Mouse (Mus musculus) stomach, embryonic 15.5 days (tissue): ENCODE data around the gene Shd. TPM values are rescaled to one million over a fixed set of nuclear protein-coding genes. Genes with fewer than 3 reads are reported as not detected.
A peak's percentile ranks its signal among the peaks of the same experiment; 100 is the strongest.
"Not testable (repeated sequence)": the region's sequence is repeated elsewhere in the genome, so short reads cannot be mapped to it uniquely, and the experiment has no call there.

Source experiments
- ATAC-seq: fragments of 200-750 bp; cut with Nextera tagmentation; 2 replicates; pipeline ENCODE4 v1.8.0; 2017; ENCODE audit warnings: low read depth, moderate number of reproducible peaks, moderate TSS enrichment; ENCODE audit not compliant: insufficient read depth, low FRiP score
- H3K27ac ChIP-seq: fragments of 300-500 bp; sonication (generic); 2 replicates; pipeline ENCODE4 v1.5.1; 2015; ENCODE audit warnings: mild to moderate bottlenecking, inconsistent platforms
- H3K27me3 ChIP-seq: fragments of 300-500 bp; sonication (generic); replicated peaks from 2 replicates; pipeline ENCODE4 v1.6.1; 2015; ENCODE audit warnings: inconsistent platforms
- H3K36me3 ChIP-seq: fragments of 300-500 bp; sonication (generic); 2 replicates; pipeline ENCODE4 v1.6.1; 2015; ENCODE audit warnings: inconsistent platforms
- H3K4me1 ChIP-seq: fragments of 300-500 bp; sonication (generic); 2 replicates; pipeline ENCODE4 v1.6.1; 2015; ENCODE audit warnings: inconsistent platforms
- H3K4me2 ChIP-seq: fragments of 300-500 bp; sonication (generic); 2 replicates; pipeline ENCODE4 v1.6.1; 2015; ENCODE audit warnings: mild to moderate bottlenecking, inconsistent platforms
- H3K4me3 ChIP-seq: fragments of 300-500 bp; sonication (generic); replicated peaks from 2 replicates; pipeline ENCODE4 v1.5.1; 2015; ENCODE audit warnings: inconsistent platforms
- H3K9ac ChIP-seq: fragments of 300-500 bp; sonication (generic); 2 replicates; pipeline ENCODE4 v1.6.1; 2015; ENCODE audit warnings: inconsistent platforms
- H3K9me3 ChIP-seq: fragments of 300-500 bp; sonication (generic); 2 replicates; pipeline ENCODE4 v1.6.1; 2016; ENCODE audit warnings: inconsistent platforms
- whole genome bisulfite sequencing: fragments of 180-500 bp; shearing (Covaris S2); methylation state at CpG from one replicate; pipeline ENCODE4 v1.1.7; 2015; 5-methylcytosine and 5-hydroxymethylcytosine counted together
- polyA plus RNA-seq: library from polyadenylated mRNA; unstranded; fragments of >200 nt; fragmentation: Nextera tagmentation; extraction: Ambion mirVana; gene quantifications from 2 replicates; pipeline ENCODE4 v1.2.1, GENCODE M21; 2015

Gene Shd
- polyA plus RNA-seq = 10.4 and 11.1 TPM in 2 replicates

DNA sequence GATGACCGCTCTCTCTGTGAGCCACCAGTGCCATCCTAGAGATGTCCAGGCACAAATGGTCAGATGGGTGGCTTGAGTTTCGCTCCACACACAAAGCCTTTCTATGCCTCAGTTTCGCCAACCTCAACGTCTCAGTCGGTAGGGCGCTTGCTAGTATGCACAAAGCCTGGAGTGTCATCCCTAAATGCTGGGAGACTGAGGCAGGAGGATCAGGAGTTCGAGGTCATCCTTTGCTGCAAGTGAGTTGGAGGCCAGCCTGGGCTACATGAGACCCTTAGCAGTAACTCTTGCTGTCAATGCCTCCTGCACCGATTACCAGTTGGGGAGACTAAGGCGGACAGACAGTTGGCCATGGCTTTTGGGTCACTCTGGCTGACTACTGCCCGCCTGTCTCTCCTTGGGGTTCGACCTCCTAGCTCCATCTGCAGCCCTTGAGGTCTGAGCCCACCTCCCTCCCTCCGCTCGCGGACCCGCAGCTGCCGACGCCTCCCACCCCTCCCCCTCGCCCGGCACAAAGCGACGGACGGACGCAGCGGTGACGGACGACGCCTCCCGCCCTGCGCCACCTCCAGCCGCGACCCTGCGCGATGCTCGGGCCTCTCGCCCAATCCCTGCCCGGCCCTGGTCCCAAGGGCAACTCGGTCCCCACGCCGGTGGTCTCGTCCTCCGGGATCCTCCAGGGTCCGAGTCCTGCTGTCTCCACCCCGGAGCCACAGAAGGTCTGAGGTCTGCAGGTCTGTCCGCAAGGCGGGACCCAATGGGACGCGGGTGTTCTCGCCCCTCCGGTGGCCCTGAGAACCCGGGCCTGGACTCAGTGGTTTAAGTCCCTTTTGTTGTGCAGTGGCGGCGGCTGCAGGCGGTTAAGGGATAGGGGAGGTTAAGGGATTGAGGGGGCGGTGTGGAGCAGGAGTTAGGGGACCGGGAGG is at the start of gene Shd:
Gene Shd (plus strand): TSS at position 502 of the 926 bp plus-strand sequence.
- Histone ChIP-seq H3K9ac (peak within 1 kb of the TSS; percentile 29), H3K4me2 (peak within 1 kb of the TSS; percentile 92), H3K27ac (no peak within 1 kb of the TSS), H3K4me1 (peaks cover 15% of the 10 kb centered on the region; the same call in 1 of the 2 replicates), H3K27me3 (0 out of 2 replicates have a peak, but pooled peaks cover 2% of the 10 kb centered on the region), H3K36me3 (peaks cover 11% of the 10 kb centered on the region), H3K4me3 (peak within 1 kb of the TSS; percentile 49), H3K9me3 (no peaks in the 10 kb centered on the region)
- 0 out of 2 replicates have a peak, but pooled peaks have one; percentile 14 for ATAC-seq
- WGBS = 10% methylated on average over 54 of the region's 55 CpGs

DNA sequence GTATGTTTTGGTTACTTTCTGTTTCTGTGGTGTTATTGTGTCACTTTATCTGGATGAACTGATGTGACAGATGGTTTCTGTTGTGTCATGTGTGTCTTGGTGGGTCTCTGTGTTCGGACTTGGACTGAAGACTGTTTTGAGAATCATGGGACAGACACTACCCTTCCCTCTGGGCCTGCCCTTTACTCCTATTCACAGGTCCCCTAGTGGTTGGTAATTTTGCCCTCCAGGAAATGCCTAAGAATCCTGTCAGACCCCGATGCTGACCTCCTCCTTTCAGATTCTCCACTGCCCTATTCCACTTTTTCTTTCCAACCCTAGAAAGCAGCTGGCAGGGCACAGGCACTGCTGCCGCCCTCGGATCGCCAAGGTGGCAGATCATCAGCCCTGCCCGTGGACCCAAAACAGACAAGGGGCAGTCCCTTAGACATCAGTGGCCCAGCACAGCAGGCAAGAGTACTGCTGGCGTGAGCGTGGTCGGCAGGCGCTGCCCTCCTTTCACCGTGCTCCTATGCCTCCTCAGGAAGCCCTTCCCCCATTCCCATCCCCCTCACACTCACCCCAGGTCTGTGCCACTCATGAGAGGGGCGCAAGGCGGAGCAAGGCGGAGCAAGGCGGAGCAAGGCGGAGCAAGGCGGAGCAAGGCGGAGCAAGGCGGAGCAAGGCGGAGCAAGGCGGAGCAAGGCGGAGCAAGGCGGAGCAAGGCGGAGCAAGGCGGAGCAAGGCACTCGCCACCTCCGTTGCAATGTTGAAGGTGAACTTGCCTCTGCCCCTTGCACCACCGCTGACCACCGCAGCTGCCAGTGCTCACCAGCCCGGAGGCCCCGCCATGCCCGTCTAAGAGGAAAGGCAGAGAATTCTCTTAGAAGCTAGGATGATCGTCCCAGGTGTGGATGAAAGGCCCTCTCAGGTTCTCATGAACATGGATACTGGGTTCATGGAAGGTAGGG is 38.4 kb upstream of the Shd start:
- Histone ChIP-seq H3K4me2 (peak overlapping the region; percentile 87), H3K36me3 (no peaks in the 10 kb centered on the region), H3K27me3 (no peaks in the 10 kb centered on the region), H3K4me1 (no peaks in the 10 kb centered on the region), H3K9me3 (no peaks in the 10 kb centered on the region), H3K9ac (peak overlapping the region; percentile 76), H3K27ac (peak overlapping the region; percentile 79), H3K4me3 (peak overlapping the region; percentile 68)
- ATAC-seq = peak; percentile 91
- 1% methylated on average over 33 of the region's 33 CpGs for WGBS

DNA sequence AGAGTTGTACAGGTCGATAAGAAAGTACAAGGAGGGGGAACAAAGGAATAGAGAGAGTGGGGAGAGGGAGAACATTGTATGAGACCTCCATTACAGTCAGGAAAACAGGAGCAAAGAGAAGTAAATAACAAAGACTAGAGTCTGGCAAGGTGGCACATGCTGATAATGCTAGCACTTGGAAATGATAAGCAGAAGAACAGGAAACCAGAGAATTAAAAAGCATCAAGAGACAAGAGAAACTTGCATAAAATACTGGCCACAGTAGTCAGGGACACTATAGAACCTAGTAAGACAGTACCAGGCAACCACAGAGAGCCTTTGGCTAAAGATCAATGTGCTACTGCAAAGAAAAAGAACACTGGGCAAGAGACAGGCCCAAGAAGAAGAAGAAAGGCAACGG is 37.6 kb upstream of the Shd start:
- Histone ChIP-seq H3K27me3 (no peaks in the 10 kb centered on the region), H3K9me3 (no peaks in the 10 kb centered on the region), H3K4me1 (no peaks in the 10 kb centered on the region), H3K4me2 (peak overlapping the region; percentile 87), H3K36me3 (no peaks in the 10 kb centered on the region), H3K4me3 (peak overlapping the region; percentile 68), H3K9ac (0 out of 2 replicates have a peak overlapping the region, but pooled peaks have one; percentile 17), H3K27ac (no peak overlapping the region)
- 0 out of 2 replicates have a peak, but pooled peaks have one; percentile 10 for ATAC-seq
- 54% methylated on average over 2 of the region's 2 CpGs for WGBS

DNA sequence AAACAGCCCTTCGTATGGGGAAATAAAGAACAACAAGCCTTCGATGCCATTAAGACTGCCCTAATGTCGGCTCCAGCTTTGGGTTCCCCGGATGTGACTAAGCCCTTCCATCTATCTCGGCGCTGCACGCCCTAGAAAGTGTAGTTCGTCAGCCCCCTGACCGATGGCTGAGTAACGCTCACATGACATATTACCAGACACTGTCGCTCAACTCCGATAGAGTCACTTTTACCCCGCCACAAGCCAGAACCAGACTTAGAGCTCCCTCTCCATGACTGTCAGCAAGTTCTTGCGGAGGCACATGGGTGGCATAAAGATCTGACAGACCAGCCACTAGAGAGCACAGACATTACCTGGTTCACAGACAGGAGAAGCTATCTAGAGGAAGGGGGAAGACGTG is 37.1 kb upstream of the Shd start:
- Histone ChIP-seq H3K27ac (no peak overlapping the region), H3K9ac (no peak overlapping the region), H3K4me3 (no peak overlapping the region), H3K4me1 (no peaks in the 10 kb centered on the region), H3K4me2 (0 out of 2 replicates have a peak overlapping the region, but pooled peaks have one; percentile 87), H3K36me3 (no peaks in the 10 kb centered on the region), H3K9me3 (no peaks in the 10 kb centered on the region), H3K27me3 (no peaks in the 10 kb centered on the region)
- WGBS = 94% methylated on average over 15 of the region's 15 CpGs
- ATAC-seq = no peak

DNA sequence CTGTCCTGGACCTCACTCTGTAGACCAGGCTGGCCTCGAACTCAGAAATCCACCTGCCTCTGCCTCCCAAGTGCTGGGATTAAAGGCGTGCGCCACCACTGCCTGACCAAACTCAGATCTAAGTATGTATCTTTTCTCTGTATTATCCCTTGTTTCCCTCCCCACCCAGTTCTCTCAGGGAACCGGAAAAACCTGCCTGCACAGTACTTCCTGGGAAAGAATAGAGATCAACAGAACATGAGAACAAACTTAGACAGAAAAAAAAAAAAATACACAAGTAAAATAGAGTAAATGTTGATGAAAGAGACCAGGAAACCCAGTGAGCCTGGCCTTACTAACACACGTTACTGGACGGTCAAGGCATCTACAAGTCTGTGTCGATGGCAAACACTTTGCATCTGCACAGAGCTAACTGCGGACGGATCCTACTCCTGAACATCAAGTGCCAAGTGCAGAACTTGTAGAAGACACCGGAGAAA is 25.8 kb upstream of the Shd start:
- not testable (repeated sequence) for H3K4me1 ChIP-seq, H3K27me3 ChIP-seq, H3K36me3 ChIP-seq, ATAC-seq, H3K9me3 ChIP-seq, H3K9ac ChIP-seq
- H3K4me2 ChIP-seq = peak overlapping the region; percentile 81
- WGBS = 20% methylated on average over 10 of the region's 10 CpGs
- peak overlapping the region; percentile 54 for H3K4me3 ChIP-seq
- H3K27ac ChIP-seq = peak overlapping the region; percentile 96

DNA sequence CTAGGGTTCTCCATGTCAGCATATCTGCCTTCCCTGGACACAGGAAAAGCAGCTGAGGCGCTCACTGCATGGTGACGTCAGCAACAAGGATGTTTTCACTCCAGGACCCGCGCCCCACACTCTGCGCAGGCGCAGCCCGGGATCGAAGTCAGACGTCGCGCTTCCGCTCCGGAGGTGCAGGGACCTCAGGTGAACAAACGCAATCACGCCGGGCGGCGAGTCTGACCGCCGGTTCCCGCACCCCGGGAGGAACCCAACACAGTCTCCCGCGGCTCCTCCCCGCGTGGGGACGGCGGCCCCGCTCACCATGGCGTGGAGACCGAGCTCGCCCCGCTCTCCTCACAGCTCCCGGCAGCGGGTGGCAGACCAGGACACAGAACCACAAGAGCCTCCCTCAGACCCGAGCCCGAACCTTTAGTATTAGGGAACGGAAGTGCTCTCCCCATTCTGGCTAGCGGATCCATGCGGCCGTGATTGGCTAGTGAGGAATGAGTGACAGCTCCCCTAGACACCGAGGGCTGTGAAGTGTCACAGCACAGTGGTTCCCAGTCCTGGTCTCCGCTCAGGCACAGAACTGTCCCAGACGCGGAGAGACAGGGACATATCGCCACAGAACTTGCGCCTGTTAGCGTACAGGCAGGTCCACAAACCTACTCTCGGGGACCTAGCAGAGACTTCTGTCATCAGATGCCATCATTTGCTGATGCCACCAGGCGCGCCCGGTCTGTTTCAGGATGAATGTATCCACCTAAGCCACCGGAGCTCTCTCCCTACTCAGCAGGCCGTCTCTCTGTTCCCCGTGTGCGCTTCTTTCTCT is 25.2 kb upstream of the Shd start:
- H3K9ac ChIP-seq = peak overlapping the region; percentile 60
- under 1% methylated on average over 56 of the region's 56 CpGs for WGBS

DNA sequence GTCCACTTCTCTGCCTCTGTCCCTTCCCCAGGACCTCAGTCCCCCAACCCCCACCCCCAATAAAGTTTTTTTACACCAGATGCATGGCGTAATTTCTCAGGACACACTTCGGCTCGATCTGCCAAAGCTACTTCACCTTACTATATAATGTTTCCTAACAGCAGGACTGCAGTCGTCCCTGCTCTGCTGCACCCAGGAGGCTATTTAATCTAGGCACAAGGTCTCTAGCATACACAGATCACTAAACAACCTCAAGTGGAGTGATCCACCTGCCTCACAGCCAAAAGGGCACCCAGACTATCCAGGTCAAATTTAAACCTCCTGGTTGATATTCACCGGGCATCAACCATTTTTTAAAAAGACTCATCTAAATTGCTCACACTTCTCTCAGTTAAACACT is 24.6 kb upstream of the Shd start:
- no peaks in the 10 kb centered on the region for H3K36me3 ChIP-seq
- ATAC-seq = no peak
- WGBS = 31% methylated on average over 5 of the region's 5 CpGs

More for the DNA sequence above, 25.2 kb upstream of the Shd start:
- H3K27me3 ChIP-seq, H3K36me3 ChIP-seq, H3K4me1 ChIP-seq, H3K9me3 ChIP-seq: not testable (repeated sequence)
- Histone ChIP-seq H3K27ac (peak overlapping the region; percentile 96), H3K4me2 (peak overlapping the region; percentile 81), H3K4me3 (peak overlapping the region; percentile 54)
- peak; percentile 97 for ATAC-seq

DNA sequence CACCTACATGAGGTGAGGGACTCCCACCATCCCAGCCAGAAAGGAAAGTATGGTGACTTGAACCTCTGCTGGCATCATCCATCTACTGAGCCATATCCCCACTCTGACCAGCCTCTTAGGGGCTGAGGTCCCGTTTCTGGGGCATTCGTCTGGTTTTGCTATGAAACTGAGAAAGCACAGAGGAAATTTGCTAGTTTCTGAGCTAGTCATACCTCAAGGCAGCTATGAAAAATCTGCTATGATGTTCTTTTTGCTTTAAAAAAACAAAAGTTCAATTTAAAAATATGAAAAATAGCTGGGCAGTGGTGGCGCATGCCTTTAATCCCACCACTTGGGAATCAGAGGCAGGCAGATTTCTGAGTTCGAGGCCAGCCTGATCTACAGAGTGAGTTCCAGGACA is 21.6 kb upstream of the Shd start:
- no peaks in the 10 kb centered on the region for H3K36me3 ChIP-seq

More for the DNA sequence above, 24.6 kb upstream of the Shd start:
- Histone ChIP-seq H3K4me2 (peak overlapping the region; percentile 81), H3K4me3 (peak overlapping the region; percentile 54), H3K27ac (peak overlapping the region; percentile 96), H3K9ac (peak overlapping the region; percentile 60; the same call in 1 of the 2 replicates), H3K27me3 (no peaks in the 10 kb centered on the region), H3K4me1 (peaks cover 4% of the 10 kb centered on the region; the same call in 1 of the 2 replicates), H3K9me3 (no peaks in the 10 kb centered on the region)

DNA sequence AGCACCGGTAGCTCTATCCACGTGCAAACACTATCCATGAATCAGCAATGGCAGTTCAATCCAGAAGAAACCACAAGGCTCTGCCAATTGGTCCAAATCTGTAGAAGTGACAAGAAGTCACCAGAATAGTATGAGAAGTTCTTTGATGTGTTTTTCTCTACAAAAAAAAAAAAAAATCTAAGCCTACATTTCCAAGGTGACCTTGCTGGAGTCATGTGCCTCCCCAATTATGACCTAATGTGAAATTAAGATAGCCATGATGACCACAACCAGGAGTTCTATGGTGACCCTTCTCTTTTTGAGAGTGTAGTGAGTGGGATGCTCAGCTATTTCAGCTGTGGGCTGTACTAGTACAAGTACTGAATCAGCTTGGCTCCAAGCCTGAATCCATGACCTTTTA is 20.9 kb upstream of the Shd start, which contains the start of gene Zfp119b:
Gene Zfp119b (minus strand): TSS at position 101 of the 400 bp plus-strand sequence.
- Histone ChIP-seq H3K36me3 (no peaks in the 10 kb centered on the region), H3K27me3 (no peaks in the 10 kb centered on the region), H3K4me3 (no peak within 1 kb of the TSS), H3K9ac (no peak within 1 kb of the TSS), H3K4me1 (peaks cover 4% of the 10 kb centered on the region; the same call in 1 of the 2 replicates), H3K27ac (no peak within 1 kb of the TSS), H3K4me2 (no peak within 1 kb of the TSS), H3K9me3 (no peaks in the 10 kb centered on the region)
- 84% methylated on average over 2 of the region's 2 CpGs for WGBS
- no peak for ATAC-seq

More for the DNA sequence above, 21.6 kb upstream of the Shd start:
- Histone ChIP-seq H3K9me3 (no peaks in the 10 kb centered on the region), H3K27me3 (no peaks in the 10 kb centered on the region), H3K9ac (no peak overlapping the region), H3K27ac (no peak overlapping the region), H3K4me3 (no peak overlapping the region), H3K4me2 (no peak overlapping the region), H3K4me1 (peaks cover 4% of the 10 kb centered on the region; the same call in 1 of the 2 replicates)
- WGBS = 89% methylated on average over 4 of the region's 4 CpGs
- ATAC-seq = no peak

DNA sequence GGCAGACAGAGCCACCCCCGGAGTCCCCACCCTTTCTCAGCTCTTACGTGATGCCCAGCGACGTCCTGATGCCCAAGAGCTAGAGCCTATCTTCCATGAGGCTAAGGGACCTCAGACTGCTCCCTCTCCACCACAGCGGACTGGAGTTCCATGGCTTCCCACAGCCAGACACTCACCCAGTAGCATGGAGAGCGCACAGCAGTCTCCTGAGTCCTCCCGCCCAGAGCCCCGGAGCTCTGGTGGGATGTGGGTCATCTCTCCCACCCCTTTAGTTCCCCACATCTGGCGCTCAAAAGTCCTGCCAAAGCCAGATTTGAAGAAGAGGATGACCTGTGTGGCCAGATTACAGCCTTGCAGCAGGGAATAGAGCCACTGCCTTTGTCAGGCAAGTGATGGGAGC is 19.7 kb upstream of the Shd start:
- H3K27me3 ChIP-seq = no peaks in the 10 kb centered on the region; the same call in 1 of the 2 replicates
- H3K27ac ChIP-seq = no peak overlapping the region
- H3K36me3 ChIP-seq = no peaks in the 10 kb centered on the region
- peaks cover 2% of the 10 kb centered on the region; the same call in 1 of the 2 replicates for H3K4me1 ChIP-seq
- no peaks in the 10 kb centered on the region for H3K9me3 ChIP-seq
- 74% methylated on average over 9 of the region's 9 CpGs for WGBS
- H3K4me3 ChIP-seq = no peak overlapping the region
- no peak for ATAC-seq
- H3K4me2 ChIP-seq = no peak overlapping the region
- H3K9ac ChIP-seq = no peak overlapping the region
